Mouse (Mus musculus): ENCODE results near the gene Mgat4c. TPM values are rescaled to one million over a fixed set of nuclear protein-coding genes. Genes with fewer than 3 reads are reported as not detected.

The Mgat4c gene
- total RNA-seq, 2 experiments from 2014 or later, result 25.8 to 28.7 TPM

- no peak for DNase-seq (ENCODE audit: extremely low spot score in 1 of 2, low spot score in 1 of 2)
Observed at GRCm38 (mm10) chr10:102123153-102123552, 441.9 kb downstream of the Mgat4c start.

GRCm38 (mm10) chr10:102127340-102127739 is 446.1 kb downstream of the Mgat4c start:
- no peak for DNase-seq (ENCODE audit: extremely low spot score in 1 of 2, low spot score in 1 of 2)

GRCm38 (mm10) chr10:102154865-102155264 is 473.6 kb downstream of the Mgat4c start:
- no peak for DNase-seq (ENCODE audit: extremely low spot score in 1 of 2, low spot score in 1 of 2)

- DNase-seq (ENCODE audit: extremely low spot score in 1 of 2, low spot score in 1 of 2), result no peak
Observed at GRCm38 (mm10) chr10:102155853-102156252, 474.6 kb downstream of the Mgat4c start.

GRCm38 (mm10) chr10:102158809-102159208 is 477.5 kb downstream of the Mgat4c start:
- peak; percentile 8 to 12 for DNase-seq (ENCODE audit: extremely low spot score in 1 of 2, low spot score in 1 of 2)

- DNase-seq (ENCODE audit: extremely low spot score in 1 of 2, low spot score in 1 of 2), result no peak
Observed at GRCm38 (mm10) chr10:102184726-102185125, 503.4 kb downstream of the Mgat4c start.

- no peak for DNase-seq (ENCODE audit: extremely low spot score in 1 of 2, low spot score in 1 of 2)
Observed at GRCm38 (mm10) chr10:102191646-102192045, 510.4 kb downstream of the Mgat4c start.

- DNase-seq (ENCODE audit: extremely low spot score in 1 of 2, low spot score in 1 of 2), result no peak
Observed at GRCm38 (mm10) chr10:102196850-102197249, 515.6 kb downstream of the Mgat4c start.

- no peak for DNase-seq (ENCODE audit: extremely low spot score in 1 of 2, low spot score in 1 of 2)
Observed at GRCm38 (mm10) chr10:102238558-102239211, 557.4 kb downstream of the Mgat4c start.

GRCm38 (mm10) chr10:102243897-102244296 is 562.6 kb downstream of the Mgat4c start:
- no peak for DNase-seq (ENCODE audit: extremely low spot score in 1 of 2, low spot score in 1 of 2)

- DNase-seq (ENCODE audit: extremely low spot score in 1 of 2, low spot score in 1 of 2), result no peak
Observed at GRCm38 (mm10) chr10:102244601-102245000, 563.3 kb downstream of the Mgat4c start.

- DNase-seq (ENCODE audit: extremely low spot score in 1 of 2, low spot score in 1 of 2), result no peak
Observed at GRCm38 (mm10) chr10:102245269-102245668, 564.0 kb downstream of the Mgat4c start.

GRCm38 (mm10) chr10:102308892-102309479 is 627.7 kb downstream of the Mgat4c start:
- DNase-seq (ENCODE audit: extremely low spot score in 1 of 2, low spot score in 1 of 2), result no peak

GRCm38 (mm10) chr10:102365685-102366381 is 684.5 kb downstream of the Mgat4c start:
- no peak for DNase-seq (ENCODE audit: extremely low spot score in 1 of 2, low spot score in 1 of 2)

GRCm38 (mm10) chr10:102370576-102370975 is 689.3 kb downstream of the Mgat4c start:
- DNase-seq (ENCODE audit: extremely low spot score in 1 of 2, low spot score in 1 of 2), result no peak

- no peak for DNase-seq (ENCODE audit: extremely low spot score in 1 of 2, low spot score in 1 of 2)
Observed at GRCm38 (mm10) chr10:102372111-102372510, 690.8 kb downstream of the Mgat4c start.

- DNase-seq (ENCODE audit: extremely low spot score in 1 of 2, low spot score in 1 of 2), result no peak
Observed at GRCm38 (mm10) chr10:102374061-102374460, 692.8 kb downstream of the Mgat4c start.

GRCm38 (mm10) chr10:102377377-102377776 is 696.1 kb downstream of the Mgat4c start:
- no peak for DNase-seq (ENCODE audit: extremely low spot score in 1 of 2, low spot score in 1 of 2)

GRCm38 (mm10) chr10:102389223-102389622 is 707.9 kb downstream of the Mgat4c start:
- no peak for DNase-seq (ENCODE audit: extremely low spot score in 1 of 2, low spot score in 1 of 2)

- no peak for DNase-seq (ENCODE audit: extremely low spot score in 1 of 2, low spot score in 1 of 2)
Observed at GRCm38 (mm10) chr10:102417654-102418272, 736.5 kb downstream of the Mgat4c start.

GRCm38 (mm10) chr10:102435048-102435447 is 753.8 kb downstream of the Mgat4c start:
- peak; percentile 15 to 62 for DNase-seq (ENCODE audit: extremely low spot score in 1 of 2, low spot score in 1 of 2)

All from layer of hippocampus, postnatal 25 days (tissue).